Mouse (Mus musculus) C2C12 (cell line): ENCODE data around the gene Syngr3.

Experiments used
- CTCF ChIP-seq: IDR thresholded peaks from one replicate; pipeline ENCODE4 v1.5.1; 2011; ENCODE audit not compliant: control insufficient read depth, insufficient read depth, insufficient read length
- MAX ChIP-seq: IDR thresholded peaks from one replicate; pipeline ENCODE4 v1.6.1; 2011; ENCODE audit warnings: mild to moderate bottlenecking, control low read depth

DNA sequence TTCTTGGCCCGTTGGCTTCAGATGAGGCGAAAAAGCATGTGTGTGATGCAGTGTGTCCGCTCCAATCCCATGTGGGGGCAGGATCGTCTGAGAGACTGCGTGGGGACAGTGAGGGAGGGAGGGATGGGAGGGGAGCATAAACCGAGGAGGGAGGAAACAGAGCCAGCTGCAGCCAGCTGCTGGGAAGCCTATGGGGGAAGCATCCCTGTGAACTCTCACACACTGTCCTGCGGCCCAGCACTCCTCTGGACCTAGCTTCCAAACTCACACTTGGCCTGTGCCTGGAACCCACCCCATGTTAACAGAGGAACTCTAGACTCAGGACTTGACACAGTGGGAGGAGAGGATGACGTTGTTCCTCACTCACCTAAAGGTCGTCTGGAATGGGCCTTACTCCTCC lies 50.9 kb downstream of the Syngr3 start:
- TF ChIP-seq CTCF (no peak), MAX (no peak)
